Mouse (Mus musculus) MEL (cell line): ENCODE measurements around the gene Myh3.

ENCODE experiments used
- BHLHE40 ChIP-seq: IDR thresholded peaks from 2 replicates; pipeline ENCODE4 v1.6.1; 2012; ENCODE audit warnings: low read depth, mild to moderate bottlenecking, inconsistent platforms, low read length, improper control_type of control experiment, borderline replicate concordance
- EP300 ChIP-seq, 2 experiments: IDR thresholded peaks; 2 replicates each; pipeline ENCODE4 v1.6.1; 2011; ENCODE audit warnings: improper control_type of control experiment in 2 of 2, low read length in 2 of 2, low read depth in 1 of 2, mild to moderate bottlenecking in 1 of 2
- HCFC1 ChIP-seq: IDR thresholded peaks from 2 replicates; pipeline ENCODE4 v1.6.1; 2012; ENCODE audit warnings: low read depth, mild to moderate bottlenecking, inconsistent platforms, low read length, improper control_type of control experiment, moderate library complexity
- MAX ChIP-seq: IDR thresholded peaks from 2 replicates; pipeline ENCODE4 v1.6.1; 2011; ENCODE audit warnings: low read length, improper control_type of control experiment
- POLR2A ChIP-seq, 2 experiments: IDR thresholded peaks; 2 replicates each; pipeline ENCODE4 v1.6.1; 2011 to 2012; ENCODE audit warnings: low read length in 2 of 2, mild to moderate bottlenecking in 2 of 2, control low read depth in 1 of 2, improper control_type of control experiment in 1 of 2, low read depth in 1 of 2, moderate library complexity in 1 of 2; ENCODE audit not compliant: control insufficient read depth in 1 of 2, insufficient read depth in 1 of 2, poor library complexity in 1 of 2
- POLR2AphosphoS2 ChIP-seq: IDR thresholded peaks from 2 replicates; pipeline ENCODE4 v1.6.1; 2011; ENCODE audit warnings: low read length, improper control_type of control experiment
- RAD21 ChIP-seq: IDR thresholded peaks from 2 replicates; pipeline ENCODE4 v1.6.1; 2011; ENCODE audit warnings: mild to moderate bottlenecking, low read depth, low read length, improper control_type of control experiment
- SMC3 ChIP-seq: IDR thresholded peaks from 2 replicates; pipeline ENCODE4 v1.6.1; 2011; ENCODE audit warnings: low read depth, low read length, improper control_type of control experiment
- USF1 ChIP-seq: IDR thresholded peaks from 2 replicates; pipeline ENCODE4 v1.6.1; 2014; ENCODE audit warnings: low read depth, mild to moderate bottlenecking, inconsistent platforms, low read length, improper control_type of control experiment, moderate library complexity
- USF2 ChIP-seq, 2 experiments: IDR thresholded peaks; 2 replicates each; pipeline ENCODE4 v1.6.1; 2011 to 2012; ENCODE audit warnings: improper control_type of control experiment in 2 of 2, low read length in 2 of 2, borderline replicate concordance in 1 of 2, inconsistent platforms in 1 of 2, low read depth in 1 of 2, mild to moderate bottlenecking in 1 of 2; ENCODE audit not compliant: insufficient read depth in 1 of 2
- ZKSCAN1 ChIP-seq: IDR thresholded peaks from 2 replicates; pipeline ENCODE4 v1.6.1; 2012; ENCODE audit warnings: low read depth, mild to moderate bottlenecking, inconsistent platforms, low read length, improper control_type of control experiment, moderate library complexity

GRCm38 (mm10) chr11:67113381-67113780 is 35.3 kb downstream of the Myh3 start:
- no peak for TF ChIP-seq POLR2A (IDR thresholded peaks at IDR 0.05; ENCODE audit: control insufficient read depth in 1 of 2, insufficient read depth in 1 of 2, low read depth in 1 of 2, low read length in 2 of 2, poor library complexity in 1 of 2)
- TF ChIP-seq USF2 (IDR thresholded peaks at IDR 0.05; ENCODE audit: borderline replicate concordance in 1 of 2, insufficient read depth in 1 of 2, low read depth in 1 of 2, low read length in 2 of 2) = no peak
- TF ChIP-seq BHLHE40 = no peak
- no peak for TF ChIP-seq HCFC1
- no peak for TF ChIP-seq RAD21
- no peak for TF ChIP-seq MAX
- TF ChIP-seq USF1 = no peak
- no peak for TF ChIP-seq POLR2AphosphoS2
- TF ChIP-seq ZKSCAN1 = no peak
- no peak for TF ChIP-seq EP300 (IDR thresholded peaks at IDR 0.05; ENCODE audit: low read depth in 1 of 2, low read length in 2 of 2)
- TF ChIP-seq SMC3 = no peak
